Mouse (Mus musculus): ENCODE measurements around the gene Stk11. TPM values are rescaled to one million over a fixed set of nuclear protein-coding genes. Genes with fewer than 3 reads are reported as not detected.
A peak's percentile ranks its signal among the peaks of the same experiment; 100 is the strongest.
"Not testable (repeated sequence)": the region's sequence is repeated elsewhere in the genome, so short reads cannot be mapped to it uniquely, and the experiment has no call there.

Stk11 gene
- total RNA-seq, 2 experiments from 2014 or later: 96.8 to 97.7 TPM

DNA sequence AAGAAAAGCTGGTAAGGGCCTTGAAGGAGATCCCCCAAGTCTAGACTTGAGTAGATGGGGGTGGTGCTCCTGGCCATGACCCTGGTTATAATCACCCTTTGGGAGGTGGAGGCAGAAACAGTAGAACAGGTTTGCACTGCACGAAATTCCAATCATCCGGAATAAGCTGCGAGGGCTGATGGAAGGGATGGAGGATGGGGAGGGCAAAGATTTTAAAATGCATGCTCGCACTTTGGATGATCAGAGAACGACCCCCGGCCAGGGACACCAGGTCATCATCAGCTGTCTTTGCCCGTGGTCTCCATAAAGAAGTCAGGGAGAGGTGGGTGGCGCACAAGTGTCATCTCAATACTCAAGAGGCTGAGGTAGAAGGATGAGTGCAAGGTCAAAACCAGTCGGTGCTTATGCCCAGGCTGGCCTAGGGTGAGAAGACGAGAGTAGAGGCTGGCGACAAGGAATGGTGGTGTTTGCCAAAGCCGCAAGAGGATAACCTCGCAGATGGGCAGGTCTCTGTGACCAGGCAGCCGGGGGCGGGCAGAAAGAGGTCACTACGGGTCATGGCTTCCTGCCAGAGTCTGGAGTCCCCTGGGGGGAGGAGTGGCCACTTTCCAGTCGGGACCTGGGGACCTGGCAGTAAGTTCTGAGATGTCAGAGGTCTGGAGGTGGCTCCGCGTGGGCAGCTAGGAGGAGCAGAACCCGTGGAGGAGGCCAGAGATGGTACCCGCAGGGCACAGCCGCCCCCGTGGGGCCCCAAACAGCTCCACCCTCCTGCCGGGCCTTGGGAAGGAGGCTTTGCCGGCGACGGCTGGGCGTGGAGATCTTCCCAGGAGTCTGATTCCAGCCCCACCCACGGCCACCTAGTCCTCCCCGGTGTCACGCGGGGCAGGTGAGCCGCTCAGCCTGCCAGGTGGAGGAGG is 45.1 kb downstream of the Stk11 start:
- peak overlapping the region; percentile 50 for H3K4me3 ChIP-seq
- H3K27ac ChIP-seq: peak overlapping the region; percentile 89
- TF ChIP-seq CTCF (conservative IDR thresholded peaks at IDR 0.05): no peak
- no peak for DNase-seq (ENCODE audit: low spot score in 2 of 2)

DNA sequence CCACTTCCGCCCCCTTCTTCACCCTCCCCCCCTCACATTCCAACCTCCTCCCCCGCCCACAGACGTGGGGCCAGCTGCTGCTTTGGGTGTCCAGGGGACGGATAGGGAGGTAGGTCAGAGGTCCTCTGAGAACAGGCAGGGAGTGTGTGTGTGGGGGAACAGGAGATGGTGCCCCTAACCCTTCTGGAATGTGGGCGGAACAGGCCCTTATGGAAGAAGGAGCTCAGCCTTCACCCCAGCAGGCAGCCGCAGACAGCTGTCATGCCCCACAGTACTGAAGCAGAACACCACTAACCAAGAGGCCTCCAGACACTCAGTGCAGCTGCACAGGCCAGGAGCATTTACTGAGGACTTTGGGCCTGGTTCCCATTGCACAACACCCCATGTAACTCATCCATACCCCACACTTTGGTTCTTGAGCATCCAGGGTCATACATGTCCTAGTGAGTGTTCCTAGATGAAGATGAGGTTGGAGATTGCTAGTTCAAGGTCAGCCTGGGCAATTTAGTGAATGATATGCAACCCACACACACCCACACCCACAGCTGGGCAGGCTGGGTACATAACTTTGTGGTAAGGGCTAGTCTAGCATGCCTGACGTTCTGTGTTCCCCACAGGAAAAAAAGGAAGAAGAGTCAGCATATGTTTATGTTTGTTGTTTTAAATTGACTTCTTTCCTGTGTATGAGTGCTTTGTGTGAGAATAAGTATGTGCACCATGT is 46.1 kb downstream of the Stk11 start:
- Histone ChIP-seq H3K27ac (peak overlapping the region; percentile 89), H3K4me3 (no peak overlapping the region)
- TF ChIP-seq CTCF (conservative IDR thresholded peaks at IDR 0.05): no peak
- no peak for DNase-seq (ENCODE audit: low spot score in 2 of 2)

DNA sequence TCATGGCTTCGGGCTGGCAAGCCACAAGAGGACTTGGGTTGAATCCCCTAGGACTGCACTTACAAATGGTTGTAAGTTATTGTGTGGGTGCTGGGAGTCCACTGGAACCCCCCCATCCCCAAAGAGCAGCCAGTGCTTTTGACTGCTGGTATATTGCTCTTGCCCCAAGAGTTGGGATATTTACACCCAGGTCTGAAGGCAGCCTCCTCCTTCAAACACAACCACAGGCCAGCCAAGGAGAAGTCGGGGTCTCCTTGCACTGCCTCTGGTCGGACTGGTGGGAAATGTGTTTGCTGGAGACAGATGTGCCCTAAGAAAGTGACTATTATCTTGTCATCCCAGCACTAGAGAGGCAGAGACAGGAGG is 46.6 kb downstream of the Stk11 start:
- DNase-seq (ENCODE audit: low spot score in 2 of 2): no peak
- TF ChIP-seq CTCF (conservative IDR thresholded peaks at IDR 0.05): no peak

DNA sequence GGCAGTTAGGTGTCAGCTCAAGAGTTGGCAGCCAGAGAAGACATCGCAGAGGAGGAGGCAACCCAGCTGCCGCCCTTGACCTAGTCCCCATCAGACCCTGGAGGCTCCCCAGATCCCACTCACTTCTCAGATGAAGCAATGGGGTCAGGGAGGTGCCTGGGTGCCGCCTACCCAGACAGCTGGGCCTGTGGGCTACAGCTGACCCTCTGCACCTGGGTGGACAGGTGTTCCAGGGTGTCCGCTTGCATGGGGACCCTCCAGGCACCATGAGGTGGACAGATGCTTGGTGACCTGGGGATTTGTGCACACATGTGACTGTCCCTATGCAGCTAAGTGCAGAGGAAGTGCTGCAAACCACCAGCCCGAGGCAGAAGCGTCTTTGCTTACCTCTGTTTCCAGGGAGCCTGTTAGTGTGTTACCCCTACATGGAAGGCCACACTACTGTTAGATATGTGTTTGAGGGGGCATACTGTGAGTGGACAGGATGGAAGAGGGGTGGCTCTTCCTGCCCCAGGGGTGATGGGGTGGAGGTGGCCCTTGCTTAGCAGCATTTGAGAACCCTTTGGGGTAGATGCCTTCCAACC is 47.2 kb downstream of the Stk11 start:
- H3K4me3 ChIP-seq: no peak overlapping the region
- no peak for DNase-seq (ENCODE audit: low spot score in 2 of 2)
- H3K27ac ChIP-seq: no peak overlapping the region
- TF ChIP-seq CTCF (conservative IDR thresholded peaks at IDR 0.05): no peak

More for the DNA sequence above, 46.6 kb downstream of the Stk11 start:
- Histone ChIP-seq H3K4me3 (no peak overlapping the region), H3K27ac (peak overlapping the region; percentile 89; the same call in 1 of the 2 replicates)

GRCm38 (mm10) chr10:80163721-80164120 is 48.1 kb downstream of the Stk11 start:
- DNase-seq (ENCODE audit: low spot score in 2 of 2): no peak
- Histone ChIP-seq H3K27ac (peak overlapping the region; percentile 84; the same call in 1 of the 2 replicates), H3K4me3 (no peak overlapping the region)
- no peak for TF ChIP-seq CTCF (conservative IDR thresholded peaks at IDR 0.05)

DNA sequence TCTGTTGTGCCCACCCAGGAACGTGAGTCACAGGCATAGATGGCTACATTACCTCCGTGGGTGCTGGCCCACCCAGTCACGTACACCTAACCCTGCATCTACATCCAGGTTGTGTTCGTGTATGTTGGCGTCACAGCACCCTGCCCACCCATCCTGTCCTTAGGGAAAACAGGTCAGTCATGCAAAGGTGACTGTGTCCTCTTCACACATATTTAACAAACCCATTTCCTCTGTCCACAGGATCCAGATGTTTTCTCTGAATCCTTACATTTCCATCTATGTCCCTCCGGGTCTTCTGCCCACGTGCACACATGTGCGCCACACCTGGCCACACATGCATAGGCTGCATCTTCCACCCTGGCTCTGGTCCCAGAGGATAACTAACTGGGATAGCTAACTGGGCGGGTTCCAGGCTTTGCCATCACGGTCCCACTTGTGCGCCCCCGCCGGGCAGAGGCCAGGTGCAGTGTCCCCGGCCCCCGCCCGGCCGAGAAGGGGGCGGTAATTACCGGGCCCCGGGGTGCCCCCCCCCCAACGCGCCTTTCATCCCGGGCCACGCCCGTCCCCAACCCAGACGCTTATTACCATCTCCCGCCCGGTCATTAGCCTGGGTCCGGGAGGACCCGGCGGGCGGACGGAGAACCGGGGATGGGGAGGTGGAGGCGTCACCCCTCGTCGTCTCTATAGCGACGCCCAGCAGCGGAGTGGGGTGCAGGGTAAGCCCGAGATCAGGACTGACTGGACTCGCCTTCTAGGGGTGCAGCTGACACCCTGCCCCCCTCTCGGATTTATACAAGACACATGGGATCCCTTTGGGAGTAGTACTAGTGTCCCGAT is 48.8 kb downstream of the Stk11 start:
- Histone ChIP-seq H3K27ac (peak overlapping the region; percentile 84), H3K4me3 (peak overlapping the region; percentile 61)
- TF ChIP-seq CTCF (conservative IDR thresholded peaks at IDR 0.05): no peak
- no peak for DNase-seq (ENCODE audit: low spot score in 2 of 2)

GRCm38 (mm10) chr10:80164998-80165344 is 49.4 kb downstream of the Stk11 start:
- H3K27ac ChIP-seq: peak overlapping the region; percentile 84
- peak; percentile 94 to 96 for DNase-seq (ENCODE audit: low spot score in 2 of 2)
- H3K4me3 ChIP-seq: peak overlapping the region; percentile 61
- TF ChIP-seq CTCF (conservative IDR thresholded peaks at IDR 0.05): peak; percentile 100

- 0 out of 2 replicates have a peak, but pooled peaks have one; percentile 44 for TF ChIP-seq CTCF (conservative IDR thresholded peaks at IDR 0.05)
Observed at GRCm38 (mm10) chr10:80165392-80166128, 50.0 kb downstream of the Stk11 start, which contains the start of gene Cirbp. Cirbp (plus strand) TSS chr10:80165985.

GRCm38 (mm10) chr10:80166136-80166535 is 50.5 kb downstream of the Stk11 start:
- not testable (repeated sequence) for DNase-seq (ENCODE audit: low spot score in 2 of 2); H3K4me3 ChIP-seq
- peak overlapping the region; percentile 85 for H3K27ac ChIP-seq

More at GRCm38 (mm10) chr10:80165392-80166128, 50.0 kb downstream of the Stk11 start, which contains the start of gene Cirbp:
- no peak for DNase-seq (ENCODE audit: low spot score in 2 of 2)
- Histone ChIP-seq H3K27ac (peak within 1 kb of the TSS; percentile 85), H3K4me3 (peak within 1 kb of the TSS; percentile 61)

- H3K27ac ChIP-seq: peak overlapping the region; percentile 98
- DNase-seq (ENCODE audit: low spot score in 2 of 2): peak; percentile 98 to 99
- TF ChIP-seq CTCF (conservative IDR thresholded peaks at IDR 0.05): no peak
- peak overlapping the region; percentile 94 for H3K4me3 ChIP-seq
Observed at GRCm38 (mm10) chr10:80167460-80168037, 51.9 kb downstream of the Stk11 start.

DNA sequence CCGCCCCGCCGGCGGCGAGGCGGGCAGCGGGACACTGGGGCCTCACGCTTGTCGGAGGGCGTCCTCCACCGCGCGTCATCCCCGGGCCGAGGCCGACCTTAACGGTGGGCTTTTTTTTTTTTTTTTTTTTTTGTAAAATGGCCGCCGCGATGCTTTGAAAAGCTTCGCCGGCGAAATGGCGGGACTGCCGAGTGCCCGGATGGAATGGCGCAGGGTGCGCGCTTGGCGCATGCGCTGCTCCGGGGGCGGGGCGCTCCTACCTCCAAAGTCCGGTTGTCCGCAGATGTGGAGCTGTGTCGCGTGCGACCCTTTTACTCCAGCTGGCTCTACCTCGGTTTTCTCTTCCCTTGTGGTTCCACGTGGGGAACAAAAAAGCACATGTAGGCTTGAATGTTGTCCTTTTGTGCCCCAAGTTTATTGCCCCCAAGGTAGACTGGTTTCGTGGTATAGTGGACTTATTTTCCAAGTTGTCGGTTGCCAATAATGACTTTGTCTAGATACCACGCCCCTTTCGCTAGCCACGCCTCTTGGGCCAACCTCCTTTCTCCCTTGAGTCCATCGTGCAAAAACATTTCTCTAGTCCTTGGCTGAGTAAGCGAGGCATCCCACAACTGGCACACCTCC is 52.5 kb downstream of the Stk11 start:
- Histone ChIP-seq H3K4me3 (peak overlapping the region; percentile 94), H3K27ac (peak overlapping the region; percentile 98)
- no peak for TF ChIP-seq CTCF (conservative IDR thresholded peaks at IDR 0.05)
- peak; percentile 90 to 93 for DNase-seq (ENCODE audit: low spot score in 2 of 2)

Data from layer of hippocampus, adult 2 months (tissue).